Mouse (Mus musculus): ENCODE measurements around the gene Nt5dc3.
A peak's percentile ranks its signal among the peaks of the same experiment; 100 is the strongest.

GRCm38 (mm10) chr10:86777614-86778319, 1.0 kb upstream of the Nt5dc3 start:
- peak; percentile 32; the same call in 1 of the 2 replicates for TF ChIP-seq MAX (IDR thresholded peaks at IDR 0.05; ENCODE audit: low read length)
- TF ChIP-seq MEF2A (IDR thresholded peaks at IDR 0.05; ENCODE audit: borderline replicate concordance, low read depth, low read length) = no peak
- no peak for TF ChIP-seq GABPA (IDR thresholded peaks at IDR 0.05; ENCODE audit: insufficient replicate concordance, low read depth, low read length)
- TF ChIP-seq POLR2A (IDR thresholded peaks at IDR 0.05; ENCODE audit: low read depth, low read length) = no peak
- no peak for TF ChIP-seq CHD1 (IDR thresholded peaks at IDR 0.05; ENCODE audit: low read depth, low read length)
- no peak for TF ChIP-seq CTCF (conservative IDR thresholded peaks at IDR 0.05 in 1 of 2, IDR thresholded peaks at IDR 0.05 in 1 of 2; ENCODE audit: low read depth in 2 of 2, low read length in 2 of 2)
- TF ChIP-seq RAD21 (IDR thresholded peaks at IDR 0.05; ENCODE audit: low read depth, low read length) = no peak
- no peak for TF ChIP-seq USF1 (IDR thresholded peaks at IDR 0.05; ENCODE audit: low read depth, low read length)
- TF ChIP-seq ETS1 (conservative IDR thresholded peaks at IDR 0.05; ENCODE audit: low read depth, low read length) = no peak
- TF ChIP-seq USF2 (conservative IDR thresholded peaks at IDR 0.05; ENCODE audit: low read depth, low read length) = no peak
